Mouse (Mus musculus) midbrain, embryonic 11.5 days (tissue): ENCODE measurements around the gene Il9. TPM values are rescaled to one million over a fixed set of nuclear protein-coding genes. Genes with fewer than 3 reads are reported as not detected.

Experiments
- ATAC-seq: fragments of 200-750 bp; cut with Nextera tagmentation; 2 replicates; pipeline ENCODE4 v1.8.0; 2017; ENCODE audit warnings: moderate TSS enrichment, moderate library complexity; ENCODE audit not compliant: low FRiP score
- DNase-seq: peaks from one replicate; pipeline ENCODE4 v3.0.0; 2015; ENCODE audit warnings: low spot score; ENCODE audit errors: missing footprints
- H3K27ac ChIP-seq: fragments of 300-500 bp; sonication (generic); 2 replicates; pipeline ENCODE4 v1.5.1; 2014; ENCODE audit warnings: low read depth, low read length
- H3K27me3 ChIP-seq: fragments of 300-500 bp; sonication (generic); 2 replicates; pipeline ENCODE4 v1.6.1; 2014; ENCODE audit warnings: mild to moderate bottlenecking, low read length, moderate library complexity, mixed read lengths; ENCODE audit not compliant: control insufficient read depth, insufficient read depth
- H3K36me3 ChIP-seq: fragments of 300-500 bp; sonication (generic); 2 replicates; pipeline ENCODE4 v1.6.1; 2014; ENCODE audit warnings: mild to moderate bottlenecking, low read length, moderate library complexity, mixed read lengths; ENCODE audit not compliant: control insufficient read depth, insufficient read depth
- H3K4me1 ChIP-seq: fragments of 300-500 bp; sonication (generic); 2 replicates; pipeline ENCODE4 v1.6.1; 2014; ENCODE audit warnings: low read length; ENCODE audit not compliant: control insufficient read depth, insufficient read depth
- H3K4me2 ChIP-seq: fragments of 300-500 bp; sonication (generic); 2 replicates; pipeline ENCODE4 v1.6.1; 2014; ENCODE audit warnings: mild to moderate bottlenecking, moderate library complexity
- H3K4me3 ChIP-seq: fragments of 300-500 bp; sonication (generic); 2 replicates; pipeline ENCODE4 v1.5.1; 2014; ENCODE audit warnings: low read depth, low read length
- H3K9ac ChIP-seq: fragments of 300-500 bp; sonication (generic); 2 replicates; pipeline ENCODE4 v1.6.1; 2014; ENCODE audit warnings: low read length
- H3K9me3 ChIP-seq: fragments of 300-500 bp; sonication (generic); 2 replicates; pipeline ENCODE4 v1.6.1; 2016; ENCODE audit warnings: low read length; ENCODE audit not compliant: control insufficient read depth
- WGBS: fragments of 180-500 bp; shearing (Covaris S2); extraction: QIAGEN DNeasy Blood & Tissue Kit; methylation state at CpG from one replicate; pipeline ENCODE4 v1.1.7; 2014; 5-methylcytosine and 5-hydroxymethylcytosine counted together
- polyA plus RNA-seq: library from polyadenylated mRNA; unstranded; fragments of >200 nt; fragmentation: Nextera tagmentation; extraction: Ambion mirVana; gene quantifications from 2 replicates; pipeline ENCODE4 v1.2.1, GENCODE M21; 2014

Il9 gene
- polyA plus RNA-seq, 1 experiment from 2014 or later = not detected

DNA sequence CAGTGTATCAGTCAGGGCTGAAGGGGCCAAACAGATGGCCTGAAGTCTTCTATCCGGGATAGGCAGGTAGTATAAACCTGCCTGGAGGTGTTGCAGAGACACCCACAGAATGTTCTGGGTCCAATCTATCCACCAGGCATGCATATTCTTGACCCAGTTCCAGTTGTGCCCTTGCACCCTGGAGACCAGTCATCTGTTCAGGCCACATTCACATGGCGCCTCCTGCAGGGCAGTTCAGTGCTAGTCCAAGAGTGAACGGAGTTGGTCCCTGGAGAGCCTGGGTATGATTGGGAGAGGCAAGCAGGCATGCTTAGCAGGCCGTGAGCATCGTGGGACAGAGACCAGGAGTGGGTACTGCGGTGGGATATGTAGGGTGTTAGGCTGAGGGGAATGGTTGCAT is 4.0 kb downstream of the Il9 start:
- H3K9me3 ChIP-seq = no peaks in the 10 kb centered on the region
- no peak overlapping the region for H3K4me2 ChIP-seq
- H3K36me3 ChIP-seq = no peaks in the 10 kb centered on the region
- DNase-seq = no peak
- WGBS = 74% methylated on average over 6 of the region's 6 CpGs
- no peak overlapping the region for H3K4me3 ChIP-seq
- H3K27ac ChIP-seq = no peak overlapping the region
- no peak for ATAC-seq
- no peak overlapping the region for H3K9ac ChIP-seq
- H3K27me3 ChIP-seq = no peaks in the 10 kb centered on the region
- H3K4me1 ChIP-seq = no peaks in the 10 kb centered on the region

DNA sequence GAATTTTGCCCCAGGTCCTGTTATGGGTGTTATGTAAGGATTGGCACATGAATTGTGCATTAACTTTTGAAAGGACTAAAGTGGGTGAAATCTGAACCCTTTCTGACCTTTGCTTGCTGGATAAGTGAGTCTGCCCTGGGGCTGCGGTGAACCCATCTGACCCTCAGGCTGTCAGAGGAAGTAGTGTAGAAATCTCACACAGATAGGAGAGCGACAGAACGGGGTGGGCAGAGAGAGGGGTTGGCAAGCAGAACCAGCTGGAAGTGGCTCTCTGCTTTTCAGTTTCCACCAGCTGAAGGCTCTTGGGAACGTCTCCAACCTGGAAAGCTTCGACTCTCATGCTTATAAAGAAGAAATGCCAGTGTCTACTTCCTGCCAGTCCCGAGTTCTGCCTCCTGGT is 4.8 kb downstream of the Il9 start:
- no peak overlapping the region for H3K27ac ChIP-seq
- no peak overlapping the region for H3K4me3 ChIP-seq
- 63% methylated on average over 6 of the region's 6 CpGs for WGBS
- ATAC-seq = no peak
- no peak overlapping the region for H3K4me2 ChIP-seq
- no peak for DNase-seq
- no peaks in the 10 kb centered on the region for H3K27me3 ChIP-seq
- no peaks in the 10 kb centered on the region for H3K4me1 ChIP-seq
- H3K9me3 ChIP-seq = no peaks in the 10 kb centered on the region
- no peaks in the 10 kb centered on the region for H3K36me3 ChIP-seq
- H3K9ac ChIP-seq = no peak overlapping the region

DNA sequence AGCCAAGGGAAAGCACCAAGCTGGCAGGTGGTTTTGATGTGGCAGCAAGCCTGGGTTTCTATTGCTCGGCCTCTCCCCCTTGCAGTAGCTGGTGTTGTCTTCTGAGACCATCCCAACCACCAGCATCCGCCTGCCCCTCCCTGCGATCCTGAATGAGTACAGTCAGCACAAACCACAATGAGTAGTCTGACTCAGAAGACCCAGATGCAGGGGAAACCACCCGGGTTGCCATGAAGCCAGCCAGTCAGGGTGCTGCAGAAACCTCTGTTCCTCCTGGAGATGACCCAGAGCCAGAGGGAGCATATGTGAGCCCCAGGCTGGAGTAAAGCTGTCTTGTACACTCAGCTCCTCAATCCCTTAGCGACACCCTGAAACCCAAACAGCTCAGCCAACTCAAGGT is 5.3 kb downstream of the Il9 start:
- Histone ChIP-seq H3K4me1 (no peaks in the 10 kb centered on the region), H3K27ac (no peak overlapping the region), H3K27me3 (no peaks in the 10 kb centered on the region), H3K9ac (no peak overlapping the region), H3K36me3 (no peaks in the 10 kb centered on the region), H3K4me3 (no peak overlapping the region), H3K9me3 (no peaks in the 10 kb centered on the region), H3K4me2 (no peak overlapping the region)
- DNase-seq (no peak), ATAC-seq (no peak)
- WGBS = 74% methylated on average over 5 of the region's 5 CpGs

DNA sequence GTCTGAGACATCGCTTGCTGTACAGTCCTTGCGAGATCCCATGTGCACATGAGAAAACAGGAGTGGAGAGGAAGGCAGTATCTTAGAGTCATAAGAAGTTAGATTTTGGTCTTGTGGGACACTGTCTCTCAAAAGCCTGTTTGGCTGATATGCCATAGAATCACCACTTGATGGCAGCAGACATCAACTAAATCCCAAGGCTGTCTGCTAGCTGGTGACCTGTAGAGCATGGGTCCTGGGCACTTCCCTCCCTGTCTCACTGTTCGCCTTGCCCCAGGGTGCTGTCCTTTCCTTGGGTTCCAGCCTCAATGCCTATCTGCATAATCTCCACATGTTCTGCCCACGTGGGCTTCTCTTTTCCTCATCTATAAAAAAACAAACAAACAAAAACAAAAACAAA is 6.7 kb downstream of the Il9 start:
- Histone ChIP-seq H3K36me3 (no peaks in the 10 kb centered on the region), H3K9ac (no peak overlapping the region), H3K9me3 (no peaks in the 10 kb centered on the region), H3K27ac (no peak overlapping the region), H3K4me1 (no peaks in the 10 kb centered on the region), H3K4me2 (no peak overlapping the region), H3K4me3 (no peak overlapping the region), H3K27me3 (no peaks in the 10 kb centered on the region)
- peak; percentile 69; the same call in 1 of the 2 replicates for ATAC-seq
- WGBS = 32% methylated on average over 4 of the region's 4 CpGs
- peak; percentile 89 for DNase-seq

DNA sequence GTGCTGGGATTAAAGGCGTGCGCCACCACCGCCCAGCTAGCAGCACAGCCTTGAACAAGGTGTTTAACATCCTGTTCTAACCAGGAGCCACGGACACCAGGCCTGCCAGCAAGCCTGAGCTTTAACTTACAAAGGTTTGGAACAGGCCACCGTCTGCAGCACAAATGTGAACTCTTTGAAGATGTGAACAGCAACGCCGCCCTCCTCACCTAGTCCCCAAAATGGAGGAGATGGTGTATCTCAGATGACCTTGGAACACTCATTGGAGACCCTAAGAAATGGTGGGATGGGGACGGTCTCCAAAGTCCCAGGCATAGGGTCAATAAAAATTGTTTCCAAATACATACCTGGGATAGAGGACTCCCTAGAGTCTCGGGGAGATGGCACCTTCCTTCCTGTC is 9.4 kb downstream of the Il9 start:
- Histone ChIP-seq H3K27ac (no peak overlapping the region), H3K4me2 (no peak overlapping the region), H3K9ac (no peak overlapping the region), H3K4me1 (no peaks in the 10 kb centered on the region), H3K9me3 (no peaks in the 10 kb centered on the region), H3K36me3 (no peaks in the 10 kb centered on the region), H3K4me3 (no peak overlapping the region), H3K27me3 (no peaks in the 10 kb centered on the region)
- WGBS = 89% methylated on average over 9 of the region's 9 CpGs
- peak; percentile 74 for DNase-seq
- no peak for ATAC-seq

DNA sequence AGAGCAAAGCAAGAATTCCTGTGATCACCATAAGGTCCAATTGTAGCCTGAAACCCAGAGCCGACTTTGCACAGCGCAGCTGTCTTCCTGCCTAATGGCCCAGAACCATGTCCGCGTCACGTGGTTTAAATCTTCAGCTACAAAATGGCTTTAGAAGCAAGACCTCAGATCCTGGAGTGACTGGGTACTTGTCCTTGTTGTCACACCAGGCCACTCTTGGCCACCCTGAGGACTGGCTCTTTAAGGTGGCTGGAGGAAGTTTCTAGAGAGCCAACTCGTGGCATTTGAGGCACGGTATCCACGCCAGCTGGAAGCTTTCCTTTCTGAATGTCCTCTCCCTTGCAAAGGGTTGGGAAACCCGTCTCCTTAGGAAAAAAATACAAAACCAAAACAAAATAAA is 10.1 kb downstream of the Il9 start:
- no peaks in the 10 kb centered on the region for H3K36me3 ChIP-seq
- H3K4me1 ChIP-seq = no peaks in the 10 kb centered on the region
- DNase-seq (no peak), ATAC-seq (no peak)
- no peak overlapping the region for H3K4me2 ChIP-seq
- H3K27ac ChIP-seq = no peak overlapping the region
- 73% methylated on average over 9 of the region's 9 CpGs for WGBS
- no peaks in the 10 kb centered on the region for H3K9me3 ChIP-seq
- H3K27me3 ChIP-seq = no peaks in the 10 kb centered on the region
- H3K9ac ChIP-seq = no peak overlapping the region
- H3K4me3 ChIP-seq = no peak overlapping the region

DNA sequence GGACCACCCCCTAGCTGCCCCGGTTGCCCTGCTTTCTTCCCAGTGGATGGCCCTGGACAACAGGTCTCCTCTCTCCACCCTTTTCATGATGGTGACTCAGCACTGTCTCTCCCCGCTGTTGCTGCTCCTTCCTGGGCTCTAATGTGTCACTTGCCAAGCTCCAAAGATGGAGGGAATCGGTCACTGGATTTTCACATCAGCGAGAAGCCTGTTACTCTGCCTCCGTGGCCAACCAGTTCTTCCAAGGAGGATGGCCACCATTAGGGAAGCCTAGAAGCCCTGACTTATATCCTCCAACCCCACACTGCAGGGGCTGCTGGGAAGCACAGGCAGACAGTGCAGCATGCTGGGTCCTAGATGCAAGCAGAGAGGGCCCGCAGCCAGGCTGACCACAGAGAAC is 10.8 kb downstream of the Il9 start:
- no peaks in the 10 kb centered on the region for H3K27me3 ChIP-seq
- ATAC-seq (no peak), DNase-seq (no peak)
- H3K9ac ChIP-seq = no peak overlapping the region
- no peaks in the 10 kb centered on the region for H3K9me3 ChIP-seq
- WGBS = 90% methylated on average over 6 of the region's 6 CpGs
- H3K4me2 ChIP-seq = no peak overlapping the region
- H3K36me3 ChIP-seq = no peaks in the 10 kb centered on the region
- no peak overlapping the region for H3K27ac ChIP-seq
- H3K4me3 ChIP-seq = no peak overlapping the region
- H3K4me1 ChIP-seq = no peaks in the 10 kb centered on the region

DNA sequence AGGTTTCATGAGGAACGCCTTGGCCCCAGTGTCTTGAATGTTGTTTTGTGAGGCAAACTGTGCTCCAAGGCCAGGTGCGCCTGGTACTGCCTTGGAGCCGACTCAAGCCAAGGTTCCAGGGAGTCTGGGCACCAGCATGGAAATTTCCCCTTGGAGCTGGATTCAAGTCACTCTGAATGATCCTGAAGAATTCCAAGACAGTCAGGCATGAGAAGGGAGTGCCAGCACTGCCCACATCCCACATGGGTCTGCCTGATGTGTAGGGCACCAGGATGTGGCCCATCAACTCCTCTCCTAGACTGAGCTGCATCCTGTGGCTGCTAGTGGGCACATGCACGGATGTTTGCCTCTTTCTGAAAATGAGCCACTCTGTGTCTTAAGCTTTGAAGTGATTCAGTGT is 13.5 kb downstream of the Il9 start:
- no peak overlapping the region for H3K9ac ChIP-seq
- 90% methylated on average over 4 of the region's 4 CpGs for WGBS
- DNase-seq (no peak), ATAC-seq (no peak)
- H3K9me3 ChIP-seq = no peaks in the 10 kb centered on the region
- H3K27ac ChIP-seq = no peak overlapping the region
- H3K4me2 ChIP-seq = no peak overlapping the region
- H3K36me3 ChIP-seq = no peaks in the 10 kb centered on the region
- no peaks in the 10 kb centered on the region for H3K4me1 ChIP-seq
- H3K27me3 ChIP-seq = no peaks in the 10 kb centered on the region
- H3K4me3 ChIP-seq = no peak overlapping the region

DNA sequence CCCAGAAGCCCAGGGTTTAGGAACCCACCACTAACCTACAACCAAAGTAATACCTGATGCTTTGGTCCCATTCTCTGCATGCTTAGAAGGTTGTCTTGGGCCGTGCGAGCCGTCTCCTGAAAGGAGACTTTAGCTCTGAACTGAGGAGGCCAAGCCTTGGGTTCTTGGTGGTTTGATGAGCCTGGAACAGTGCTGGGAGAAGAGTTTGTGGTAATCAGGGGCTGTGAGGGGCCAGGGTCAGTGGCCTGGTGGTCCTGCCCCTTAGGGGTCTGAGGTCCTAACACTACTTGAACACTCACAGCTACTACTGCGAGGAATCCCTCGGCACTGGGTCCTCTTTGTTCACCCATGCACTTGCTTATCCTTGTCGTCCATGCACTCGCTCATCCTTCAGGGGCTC is 14.3 kb downstream of the Il9 start:
- no peaks in the 10 kb centered on the region for H3K9me3 ChIP-seq
- no peaks in the 10 kb centered on the region for H3K36me3 ChIP-seq
- no peaks in the 10 kb centered on the region for H3K27me3 ChIP-seq
- no peak overlapping the region for H3K4me3 ChIP-seq
- DNase-seq (no peak), ATAC-seq (no peak)
- WGBS = 93% methylated on average over 7 of the region's 7 CpGs
- H3K9ac ChIP-seq = no peak overlapping the region
- no peak overlapping the region for H3K4me2 ChIP-seq
- H3K27ac ChIP-seq = no peak overlapping the region
- H3K4me1 ChIP-seq = no peaks in the 10 kb centered on the region

DNA sequence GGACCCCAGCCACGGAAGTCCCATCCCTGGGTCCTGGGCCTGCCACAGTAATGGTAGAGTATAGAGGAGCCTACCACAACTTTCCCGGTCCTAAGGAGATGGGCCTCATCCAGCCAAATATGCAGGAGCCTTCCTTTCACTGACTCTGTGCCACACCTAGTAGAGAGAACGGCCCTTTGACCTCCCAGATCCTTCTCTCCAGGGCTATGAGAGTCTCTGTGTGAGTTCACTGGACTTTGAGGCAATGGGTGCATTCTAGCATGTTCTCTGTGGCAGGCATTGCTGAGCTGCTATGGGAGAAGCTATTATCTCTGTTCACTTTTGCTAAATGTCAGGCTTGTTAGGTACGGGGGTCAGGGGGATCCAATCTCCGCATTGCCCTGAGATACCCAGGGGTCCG is 18.3 kb downstream of the Il9 start:
- H3K36me3 ChIP-seq = no peaks in the 10 kb centered on the region
- no peak for ATAC-seq
- H3K4me3 ChIP-seq = no peak overlapping the region
- WGBS = 86% methylated on average over 6 of the region's 6 CpGs
- H3K4me2 ChIP-seq = no peak overlapping the region
- H3K9me3 ChIP-seq = no peaks in the 10 kb centered on the region
- H3K27me3 ChIP-seq = no peaks in the 10 kb centered on the region
- no peak overlapping the region for H3K9ac ChIP-seq
- H3K27ac ChIP-seq = no peak overlapping the region
- no peaks in the 10 kb centered on the region for H3K4me1 ChIP-seq
- DNase-seq = peak; percentile 39
